Mouse (Mus musculus) testis, adult 2 months (tissue): ENCODE results near the gene Gatad2a.

Source experiments
- CTCF ChIP-seq: fragments of 200-500 bp; IDR thresholded peaks from 2 replicates; pipeline ENCODE4 v1.5.1; 2012; ENCODE audit warnings: low read depth, mild to moderate bottlenecking, inconsistent platforms, low read length, moderate library complexity; ENCODE audit not compliant: control insufficient read depth, insufficient read depth, insufficient replicate concordance
- POLR2A ChIP-seq: fragments of 200-500 bp; IDR thresholded peaks from 2 replicates; pipeline ENCODE4 v1.6.1; 2012; ENCODE audit warnings: low read depth, mild to moderate bottlenecking, inconsistent platforms, low read length, moderate library complexity; ENCODE audit not compliant: control insufficient read depth

- TF ChIP-seq POLR2A: peak; percentile 72
- TF ChIP-seq CTCF: no peak
Measured at GRCm38 (mm10) chr8:69995776-69996588, at the start of gene Gatad2a.
